Mouse (Mus musculus): ENCODE measurements around the gene Ripor1. TPM values are rescaled to one million over a fixed set of nuclear protein-coding genes. Genes with fewer than 3 reads are reported as not detected.

Gene Ripor1
- polyA plus RNA-seq, 1 experiment from 2014 or later: 33.0 TPM

DNA sequence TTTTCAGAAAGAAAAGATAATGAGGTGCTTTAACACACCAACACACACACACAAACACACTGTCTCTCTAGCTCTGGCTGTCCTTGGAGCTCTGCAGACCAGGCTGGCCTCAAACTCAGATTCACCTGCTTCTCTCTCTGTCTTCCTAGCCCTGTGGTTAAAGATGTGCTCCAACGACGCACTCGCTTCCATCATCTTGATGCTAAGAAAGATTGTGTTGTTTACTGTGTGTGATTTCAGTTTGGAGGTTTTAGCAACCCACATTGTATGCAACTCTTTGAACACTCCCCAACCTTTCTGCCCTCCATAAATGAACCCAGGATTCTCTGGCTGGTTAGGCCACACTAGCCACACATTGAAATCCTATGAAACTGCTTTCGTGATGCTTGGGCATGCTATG, 33.5 kb downstream of the Ripor1 start:
- WGBS: 82% methylated on average over 4 of the region's 4 CpGs

DNA sequence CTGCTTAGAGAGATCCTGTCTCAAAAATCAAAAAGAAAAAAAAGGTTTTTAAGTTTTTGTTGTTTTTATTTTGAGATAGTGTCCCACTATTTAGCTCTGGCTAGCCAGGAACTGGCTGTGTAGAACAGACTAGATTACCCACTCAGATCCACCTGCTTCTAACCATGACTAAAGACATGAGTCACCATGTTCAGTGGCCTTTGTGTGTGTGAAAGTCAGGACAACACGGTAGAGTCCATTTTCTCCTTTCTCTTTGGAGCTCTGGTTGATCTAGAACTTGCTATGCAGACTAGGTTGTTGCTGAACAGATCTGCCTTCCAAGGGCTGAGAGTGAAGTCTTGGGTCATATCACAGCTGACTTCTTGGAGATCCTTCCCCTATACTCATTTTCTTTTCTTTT, 34.8 kb downstream of the Ripor1 start:
- H3K9ac ChIP-seq (ENCODE audit: low read depth, low read length): no peak overlapping the region
- H3K36me3 ChIP-seq (ENCODE audit: control insufficient read depth, insufficient read depth, low read length): peaks cover 4% of the 10 kb centered on the region; the same call in 1 of the 2 replicates
- no peaks in the 10 kb centered on the region for H3K27me3 ChIP-seq (replicated peaks; ENCODE audit: control insufficient read depth, insufficient read depth, low read length)
- H3K9me3 ChIP-seq (ENCODE audit: control insufficient read depth, low read length): no peaks in the 10 kb centered on the region
- H3K4me2 ChIP-seq: no peak overlapping the region
- peaks cover 17% of the 10 kb centered on the region for H3K4me1 ChIP-seq (replicated peaks; ENCODE audit: control insufficient read depth, insufficient read depth, low read length)
- H3K4me3 ChIP-seq (ENCODE audit: low read depth, low read length): no peak overlapping the region
- no peak overlapping the region for H3K27ac ChIP-seq (ENCODE audit: low read depth, low read length)
- WGBS: 64% methylated on average over 1 of the region's 1 CpGs
- DNase-seq (ENCODE audit: low spot score) (no peak), ATAC-seq (replicated peaks; ENCODE audit: low FRiP score) (no peak)

More for the DNA sequence above, 33.5 kb downstream of the Ripor1 start:
- Histone ChIP-seq H3K4me2 (peak overlapping the region; percentile 83), H3K27me3 (replicated peaks; ENCODE audit: control insufficient read depth, insufficient read depth, low read length) (no peaks in the 10 kb centered on the region), H3K9me3 (ENCODE audit: control insufficient read depth, low read length) (no peaks in the 10 kb centered on the region), H3K4me1 (replicated peaks; ENCODE audit: control insufficient read depth, insufficient read depth, low read length) (peaks cover 17% of the 10 kb centered on the region), H3K4me3 (ENCODE audit: low read depth, low read length) (peak overlapping the region; percentile 93), H3K27ac (ENCODE audit: low read depth, low read length) (no peak overlapping the region), H3K36me3 (ENCODE audit: control insufficient read depth, insufficient read depth, low read length) (no peaks in the 10 kb centered on the region), H3K9ac (ENCODE audit: low read depth, low read length) (0 out of 2 replicates have a peak overlapping the region, but pooled peaks have one; percentile 36)
- DNase-seq (ENCODE audit: low spot score) (no peak), ATAC-seq (replicated peaks; ENCODE audit: low FRiP score) (no peak)

DNA sequence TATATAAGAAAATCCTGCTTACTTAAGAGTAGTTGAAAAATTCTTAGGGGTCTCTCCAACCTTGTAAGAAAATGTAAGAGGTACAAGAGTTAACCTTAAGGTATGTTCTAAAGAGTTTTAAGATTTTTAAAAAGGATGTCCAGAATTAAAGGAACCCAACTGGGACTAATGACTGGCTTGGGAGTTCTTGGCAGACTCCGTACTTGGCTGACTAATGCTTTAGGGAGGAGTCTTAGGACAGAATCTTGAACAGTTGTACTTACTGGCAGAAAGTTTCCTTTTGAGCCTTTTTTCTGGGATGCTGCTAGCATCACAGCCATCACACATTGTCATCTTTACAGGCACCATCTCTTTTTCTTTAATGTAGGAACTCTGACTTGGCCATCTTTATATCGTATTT, 35.5 kb downstream of the Ripor1 start:
- Histone ChIP-seq H3K9me3 (ENCODE audit: control insufficient read depth, low read length) (no peaks in the 10 kb centered on the region), H3K27ac (ENCODE audit: low read depth, low read length) (no peak overlapping the region), H3K9ac (ENCODE audit: low read depth, low read length) (no peak overlapping the region), H3K4me3 (ENCODE audit: low read depth, low read length) (no peak overlapping the region), H3K4me2 (no peak overlapping the region), H3K36me3 (ENCODE audit: control insufficient read depth, insufficient read depth, low read length) (peaks cover 7% of the 10 kb centered on the region; the same call in 1 of the 2 replicates), H3K27me3 (replicated peaks; ENCODE audit: control insufficient read depth, insufficient read depth, low read length) (no peaks in the 10 kb centered on the region), H3K4me1 (replicated peaks; ENCODE audit: control insufficient read depth, insufficient read depth, low read length) (peaks cover 10% of the 10 kb centered on the region)
- no peak for ATAC-seq (replicated peaks; ENCODE audit: low FRiP score)
- no peak for DNase-seq (ENCODE audit: low spot score)
- 87% methylated on average over 2 of the region's 2 CpGs for WGBS

DNA sequence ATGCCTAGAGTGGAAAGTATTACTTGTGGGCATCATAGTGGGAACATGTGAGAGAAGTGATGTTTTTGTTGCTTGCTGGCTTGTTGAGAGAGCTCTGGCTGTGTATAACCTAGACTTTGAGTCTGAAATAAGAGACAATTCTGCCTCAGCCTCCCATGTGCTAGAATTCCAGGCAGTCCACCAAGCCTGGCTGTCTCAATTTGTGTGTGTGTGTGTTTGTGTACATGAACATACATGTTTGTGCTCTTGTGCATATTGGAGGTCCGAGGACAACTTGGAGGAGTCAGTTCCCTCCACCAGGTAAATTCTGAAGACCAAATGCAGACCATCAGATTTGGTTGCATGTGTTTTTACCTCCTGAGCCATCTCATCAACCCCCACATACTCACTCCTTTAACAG, 40.1 kb downstream of the Ripor1 start:
- Histone ChIP-seq H3K4me2 (no peak overlapping the region), H3K9ac (ENCODE audit: low read depth, low read length) (no peak overlapping the region), H3K27me3 (replicated peaks; ENCODE audit: control insufficient read depth, insufficient read depth, low read length) (no peaks in the 10 kb centered on the region), H3K36me3 (ENCODE audit: control insufficient read depth, insufficient read depth, low read length) (peaks cover 23% of the 10 kb centered on the region), H3K27ac (ENCODE audit: low read depth, low read length) (no peak overlapping the region), H3K4me1 (replicated peaks; ENCODE audit: control insufficient read depth, insufficient read depth, low read length) (no peaks in the 10 kb centered on the region; the same call in 1 of the 2 replicates), H3K4me3 (ENCODE audit: low read depth, low read length) (no peak overlapping the region), H3K9me3 (ENCODE audit: control insufficient read depth, low read length) (no peaks in the 10 kb centered on the region)
- DNase-seq (ENCODE audit: low spot score) (no peak), ATAC-seq (replicated peaks; ENCODE audit: low FRiP score) (no peak)
- WGBS: 97% methylated on average over 1 of the region's 1 CpGs

DNA sequence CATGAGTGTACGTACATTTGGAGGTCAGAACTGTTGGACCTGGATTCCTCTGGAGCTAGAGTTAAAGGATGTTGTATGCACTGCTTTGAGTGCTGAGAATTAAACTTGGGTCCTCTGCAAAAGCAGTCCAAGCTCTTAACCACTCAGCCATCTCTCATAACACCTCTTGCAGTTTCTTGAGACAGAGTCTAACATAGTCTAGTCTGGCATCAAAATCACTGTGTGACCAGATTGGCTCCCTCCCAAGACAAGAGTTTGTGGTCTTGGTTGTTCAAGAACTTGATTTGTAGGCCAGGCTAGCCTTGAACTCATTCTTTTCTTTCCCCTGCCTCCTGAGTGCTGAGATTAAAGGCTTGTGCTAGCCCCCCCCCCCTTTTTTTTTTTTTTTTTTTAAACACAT, 43.9 kb downstream of the Ripor1 start:
- H3K9ac ChIP-seq (ENCODE audit: low read depth, low read length): no peak overlapping the region
- no peak overlapping the region for H3K4me2 ChIP-seq
- no peak overlapping the region for H3K4me3 ChIP-seq (ENCODE audit: low read depth, low read length)
- peaks cover 23% of the 10 kb centered on the region for H3K36me3 ChIP-seq (ENCODE audit: control insufficient read depth, insufficient read depth, low read length)
- no peaks in the 10 kb centered on the region for H3K9me3 ChIP-seq (ENCODE audit: control insufficient read depth, low read length)
- no peaks in the 10 kb centered on the region for H3K27me3 ChIP-seq (replicated peaks; ENCODE audit: control insufficient read depth, insufficient read depth, low read length)
- DNase-seq (ENCODE audit: low spot score) (no peak), ATAC-seq (replicated peaks; ENCODE audit: low FRiP score) (no peak)
- H3K27ac ChIP-seq (ENCODE audit: low read depth, low read length): no peak overlapping the region
- 96% methylated on average over 1 of the region's 1 CpGs for WGBS
- H3K4me1 ChIP-seq (replicated peaks; ENCODE audit: control insufficient read depth, insufficient read depth, low read length): no peaks in the 10 kb centered on the region

DNA sequence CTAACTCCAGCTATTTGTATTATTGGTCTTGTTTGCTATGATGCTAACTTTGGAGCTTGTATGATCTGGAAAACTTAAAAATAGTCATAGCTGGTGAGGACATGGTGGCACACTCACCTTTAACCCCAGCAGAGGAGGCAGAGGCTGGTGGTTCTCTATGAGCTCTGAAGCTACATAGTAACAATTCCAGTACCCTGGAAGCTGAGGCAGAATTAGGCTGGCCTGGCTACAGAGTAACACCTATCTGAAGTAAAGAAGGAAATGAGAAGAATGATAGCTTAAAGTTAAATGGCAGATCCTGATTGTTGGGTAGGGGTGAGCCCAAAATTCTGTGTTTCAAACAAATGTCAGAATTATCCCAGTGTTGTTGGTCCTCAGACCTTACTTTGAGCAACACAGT, 52.6 kb downstream of the Ripor1 start:
- H3K9me3 ChIP-seq (ENCODE audit: control insufficient read depth, low read length): no peaks in the 10 kb centered on the region
- peaks cover 2% of the 10 kb centered on the region; the same call in 1 of the 2 replicates for H3K36me3 ChIP-seq (ENCODE audit: control insufficient read depth, insufficient read depth, low read length)
- no peak overlapping the region for H3K9ac ChIP-seq (ENCODE audit: low read depth, low read length)
- H3K4me2 ChIP-seq: no peak overlapping the region
- ATAC-seq (replicated peaks; ENCODE audit: low FRiP score): no peak
- no peak overlapping the region for H3K4me3 ChIP-seq (ENCODE audit: low read depth, low read length)
- no peaks in the 10 kb centered on the region for H3K4me1 ChIP-seq (replicated peaks; ENCODE audit: control insufficient read depth, insufficient read depth, low read length)
- no peaks in the 10 kb centered on the region for H3K27me3 ChIP-seq (replicated peaks; ENCODE audit: control insufficient read depth, insufficient read depth, low read length)
- no peak overlapping the region for H3K27ac ChIP-seq (ENCODE audit: low read depth, low read length)
- no peak for DNase-seq (ENCODE audit: low spot score)

DNA sequence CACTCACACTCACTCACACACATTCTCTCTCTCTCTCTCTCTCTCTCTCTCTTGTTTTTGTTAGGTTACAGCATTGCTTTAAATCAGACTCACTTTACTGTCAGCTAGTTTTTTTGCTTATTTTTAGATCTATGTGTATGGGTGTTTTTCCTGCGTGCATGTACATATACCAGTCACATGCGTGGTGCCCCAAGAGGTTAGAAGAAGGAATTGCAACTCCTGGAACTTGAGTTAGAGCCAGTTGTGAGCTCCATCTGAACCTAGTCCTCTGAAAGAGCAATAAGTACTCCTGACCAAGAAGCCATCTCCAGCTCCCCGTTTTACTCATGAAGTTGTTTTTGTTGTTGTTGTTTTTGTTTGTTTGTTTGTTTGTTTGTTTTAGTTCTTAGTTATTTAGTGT, 56.1 kb downstream of the Ripor1 start:
- H3K4me1 ChIP-seq (replicated peaks; ENCODE audit: control insufficient read depth, insufficient read depth, low read length): no peaks in the 10 kb centered on the region
- no peak overlapping the region for H3K27ac ChIP-seq (ENCODE audit: low read depth, low read length)
- no peaks in the 10 kb centered on the region for H3K27me3 ChIP-seq (replicated peaks; ENCODE audit: control insufficient read depth, insufficient read depth, low read length)
- H3K4me2 ChIP-seq: no peak overlapping the region
- DNase-seq (ENCODE audit: low spot score) (no peak), ATAC-seq (replicated peaks; ENCODE audit: low FRiP score) (no peak)
- WGBS: 78% methylated on average over 3 of the region's 3 CpGs
- H3K9me3 ChIP-seq (ENCODE audit: control insufficient read depth, low read length): no peaks in the 10 kb centered on the region
- H3K9ac ChIP-seq (ENCODE audit: low read depth, low read length): no peak overlapping the region
- H3K36me3 ChIP-seq (ENCODE audit: control insufficient read depth, insufficient read depth, low read length): peaks cover 18% of the 10 kb centered on the region
- no peak overlapping the region for H3K4me3 ChIP-seq (ENCODE audit: low read depth, low read length)

MicroRNAs within 50 kb of the gene (microRNA counts, 519-probe panel; counts per million panel counts)
- not detected for microRNA mmu-miR-1966

Small RNAs within 50 kb of the gene (microRNA-seq; reads per million reads assigned to microRNA genes)
- not detected for gene Mir1966 (ENCODE audit: borderline number of aligned reads)

Other genes starting within 250 kb of the Ripor1 start
- 0.30 TPM in 1 of 2 replicates, not detected in the other for gene Plekhg4, start 232.0 kb upstream of the Ripor1 start, polyA plus RNA-seq (2014; fragmentation: Nextera tagmentation; extraction: Ambion mirVana)
- gene Kctd19, start 191.8 kb upstream of the Ripor1 start, polyA plus RNA-seq (2014; fragmentation: Nextera tagmentation; extraction: Ambion mirVana): not detected in 2 replicates
- gene Lrrc36, start 191.7 kb upstream of the Ripor1 start, polyA plus RNA-seq (2014; fragmentation: Nextera tagmentation; extraction: Ambion mirVana): 0.19 TPM in 1 of 2 replicates, not detected in the other
- gene Tppp3, start 133.7 kb upstream of the Ripor1 start, polyA plus RNA-seq (2014; fragmentation: Nextera tagmentation; extraction: Ambion mirVana): 3.1 and 3.2 TPM in 2 replicates
- 6.4 and 8.9 TPM in 2 replicates for gene Zdhhc1, start 108.4 kb upstream of the Ripor1 start, polyA plus RNA-seq (2014; fragmentation: Nextera tagmentation; extraction: Ambion mirVana)
- 13.8 and 16.4 TPM in 2 replicates for gene Hsd11b2, start 86.5 kb upstream of the Ripor1 start, polyA plus RNA-seq (2014; fragmentation: Nextera tagmentation; extraction: Ambion mirVana)
- 74.2 and 76.3 TPM in 2 replicates for gene Atp6v0d1, start 39.2 kb upstream of the Ripor1 start, polyA plus RNA-seq (2014; fragmentation: Nextera tagmentation; extraction: Ambion mirVana)
- 79.0 and 83.2 TPM in 2 replicates for gene Ctcf, start 31.3 kb downstream of the Ripor1 start, polyA plus RNA-seq (2014; fragmentation: Nextera tagmentation; extraction: Ambion mirVana)
- gene Agrp, start 32.1 kb downstream of the Ripor1 start, polyA plus RNA-seq (2014; fragmentation: Nextera tagmentation; extraction: Ambion mirVana): 0.53 TPM in 1 of 2 replicates, not detected in the other
- gene Carmil2, start 81.0 kb downstream of the Ripor1 start, polyA plus RNA-seq (2014; fragmentation: Nextera tagmentation; extraction: Ambion mirVana): 0.82 and 0.90 TPM in 2 replicates
- gene Acd, start 95.8 kb downstream of the Ripor1 start, polyA plus RNA-seq (2014; fragmentation: Nextera tagmentation; extraction: Ambion mirVana): 47.5 and 47.8 TPM in 2 replicates
- gene Pard6a, start 95.9 kb downstream of the Ripor1 start, polyA plus RNA-seq (2014; fragmentation: Nextera tagmentation; extraction: Ambion mirVana): 12.8 and 18.2 TPM in 2 replicates
- gene 4933405L10Rik, start 102.4 kb downstream of the Ripor1 start, polyA plus RNA-seq (2014; fragmentation: Nextera tagmentation; extraction: Ambion mirVana): 0.26 TPM in 1 of 2 replicates, not detected in the other
- gene Enkd1, start 103.0 kb downstream of the Ripor1 start, polyA plus RNA-seq (2014; fragmentation: Nextera tagmentation; extraction: Ambion mirVana): 22.3 and 23.6 TPM in 2 replicates
- 9.0 and 10.7 TPM in 2 replicates for gene Gfod2, start 153.4 kb downstream of the Ripor1 start, polyA plus RNA-seq (2014; fragmentation: Nextera tagmentation; extraction: Ambion mirVana)
- 20.2 and 22.0 TPM in 2 replicates for gene Ranbp10, start 222.1 kb downstream of the Ripor1 start, polyA plus RNA-seq (2014; fragmentation: Nextera tagmentation; extraction: Ambion mirVana)
- gene Tsnaxip1, start 222.5 kb downstream of the Ripor1 start, polyA plus RNA-seq (2014; fragmentation: Nextera tagmentation; extraction: Ambion mirVana): 0.12 TPM in 1 of 2 replicates, not detected in the other
- gene Cenpt, start 248.0 kb downstream of the Ripor1 start, polyA plus RNA-seq (2014; fragmentation: Nextera tagmentation; extraction: Ambion mirVana): 37.0 and 37.5 TPM in 2 replicates
- gene Thap11, start 249.9 kb downstream of the Ripor1 start, polyA plus RNA-seq (2014; fragmentation: Nextera tagmentation; extraction: Ambion mirVana): 62.0 and 66.5 TPM in 2 replicates